In genomic region chr5:136874271-136874670, GRCm38 (mm10) we compare ENCODE assay signal across 28 mouse cellular contexts. TPM values are rescaled to one million over a fixed set of nuclear protein-coding genes. Genes with fewer than 3 reads are reported as not detected.
A peak's percentile ranks its signal among the peaks of the same experiment; 100 is the strongest.
DNase-seq lines count a peak whose midpoint lies in the region; ATAC-seq and TF ChIP-seq lines count a peak whose summit lies in the region.
"Had no signal": no experiment of that assay in that cellular context is flagged by ENCODE, and none has a peak within 500 bp of the region (broad histone marks: within the 10 kb centered on the region; RNA-seq: fewer than 3 reads in every experiment).

No protein-coding gene starts in this region.

- no peak overlapping the region for H3K4me2 ChIP-seq in kidney, embryonic 14.5 days (replicated peaks; ENCODE audit: low read depth, low read length)
- H3K4me2 ChIP-seq in limb, embryonic 15.5 days = no peak overlapping the region
- H3K4me2 ChIP-seq: forebrain, embryonic 12.5 days; hindbrain, embryonic 15.5 days; liver, embryonic 13.5 days; lung, embryonic 14.5 days; midbrain, embryonic 12.5 days; neural tube, embryonic 12.5 days had no signal

- no peak overlapping the region for H3K4me3 ChIP-seq in kidney, embryonic 14.5 days (ENCODE audit: low read length)
- H3K4me3 ChIP-seq in lung, adult 2 months (replicated peaks; ENCODE audit: extremely low read depth, low read depth, low read length) = no peak overlapping the region
- no peak overlapping the region for H3K4me3 ChIP-seq in limb, embryonic 15.5 days
- no peak overlapping the region for H3K4me3 ChIP-seq in gastrocnemius, adult 2 months
- H3K4me3 ChIP-seq: erythroblast, embryonic 14.5 days; forebrain, embryonic 12.5 days; hindbrain, embryonic 15.5 days; layer of hippocampus, adult 2 months; liver, embryonic 13.5 days; midbrain, embryonic 12.5 days; neural tube, embryonic 12.5 days had no signal

- intact Hi-C loops in gastrocnemius, adult 2 months (cut with DNase I) = no loop called here

- peaks cover 2% of the 10 kb centered on the region; the same call in 1 of the 2 replicates for H3K36me3 ChIP-seq in kidney, embryonic 14.5 days (ENCODE audit: control insufficient read depth, insufficient read depth, low read length)
- peaks cover 10% of the 10 kb centered on the region; the same call in 1 of the 2 replicates for H3K36me3 ChIP-seq in limb, embryonic 15.5 days
- H3K36me3 ChIP-seq: forebrain, embryonic 12.5 days; G1E; hindbrain, embryonic 15.5 days; liver, embryonic 13.5 days; midbrain, embryonic 12.5 days; neural tube, embryonic 12.5 days had no signal

- TF ChIP-seq CTCF in lung, adult 2 months (IDR thresholded peaks at IDR 0.05; ENCODE audit: insufficient read depth, low read length) = no peak
- no peak for TF ChIP-seq CTCF in gastrocnemius, adult 2 months (IDR thresholded peaks at IDR 0.05)

- peak; percentile 18 to 39 for DNase-seq in kidney, adult 8-10 months
- DNase-seq in lung, postnatal 14 days = peak; percentile 12
- DNase-seq in lung, adult 2 months = no peak
- peak; percentile 28 to 65 for DNase-seq in kidney, postnatal 36 days
- no peak for DNase-seq in left cerebral cortex, adult 18-20 months (ENCODE audit: low spot score in 2 of 2)
- DNase-seq in gastrocnemius, adult 2 months = no peak
- DNase-seq: adrenal gland, postnatal 36 days; cerebellum, adult 9-11 months; liver, embryonic 13.5 days; lung, embryonic 14.5 days; right cerebral cortex, postnatal 14 days; thymus, adult 2 months; thymus, postnatal 4 days had no signal

- TF ChIP-seq POLR2A in lung, adult 2 months (IDR thresholded peaks at IDR 0.05; ENCODE audit: borderline replicate concordance, extremely low read depth, low read depth, low read length) = no peak

- no peak for ATAC-seq in kidney, embryonic 14.5 days (ENCODE audit: low FRiP score, low TSS enrichment)
- no peak for ATAC-seq in limb, embryonic 15.5 days (ENCODE audit: insufficient number of reproducible peaks, low FRiP score, low TSS enrichment, low read depth)
- ATAC-seq: intestine, embryonic 16.5 days; Patski had no signal

- H3K27ac ChIP-seq in kidney, embryonic 14.5 days (ENCODE audit: low read depth, low read length) = no peak overlapping the region
- H3K27ac ChIP-seq in limb, embryonic 15.5 days = peak overlapping the region; percentile 50
- no peak overlapping the region for H3K27ac ChIP-seq in gastrocnemius, adult 2 months
- H3K27ac ChIP-seq: forebrain, embryonic 12.5 days; hindbrain, embryonic 15.5 days; layer of hippocampus, adult 2 months; liver, embryonic 13.5 days; midbrain, embryonic 12.5 days; neural tube, embryonic 12.5 days; stomach, postnatal 0 days had no signal

- 60% methylated on average over 10 of the region's 10 CpGs for WGBS in kidney, embryonic 14.5 days
- 59% methylated on average over 10 of the region's 10 CpGs for WGBS in lung, adult 2 months
- WGBS in limb, embryonic 15.5 days = 36% methylated on average over 10 of the region's 10 CpGs

- H3K9ac ChIP-seq in kidney, embryonic 14.5 days (ENCODE audit: low read depth, low read length) = no peak overlapping the region
- no peak overlapping the region for H3K9ac ChIP-seq in limb, embryonic 15.5 days
- H3K9ac ChIP-seq: forebrain, embryonic 12.5 days; hindbrain, embryonic 15.5 days; liver, embryonic 13.5 days; lung, embryonic 14.5 days; midbrain, embryonic 12.5 days; neural tube, embryonic 12.5 days had no signal

- H3K4me1 ChIP-seq in kidney, embryonic 14.5 days (ENCODE audit: control insufficient read depth, insufficient read depth, low read length) = peaks cover 9% of the 10 kb centered on the region; the same call in 1 of the 2 replicates
- no peaks in the 10 kb centered on the region for H3K4me1 ChIP-seq in lung, adult 2 months (ENCODE audit: control insufficient read depth, insufficient read depth, low read length)
- H3K4me1 ChIP-seq in limb, embryonic 15.5 days = peaks cover 20% of the 10 kb centered on the region
- H3K4me1 ChIP-seq: forebrain, embryonic 12.5 days; liver, embryonic 13.5 days; neural tube, embryonic 12.5 days had no signal

- H3K9me3 ChIP-seq in kidney, embryonic 14.5 days (ENCODE audit: control insufficient read depth, low read length) = no peaks in the 10 kb centered on the region
- no peaks in the 10 kb centered on the region for H3K9me3 ChIP-seq in limb, embryonic 15.5 days
- H3K9me3 ChIP-seq: forebrain, embryonic 12.5 days; G1E; hindbrain, embryonic 15.5 days; liver, embryonic 13.5 days; midbrain, embryonic 12.5 days; neural tube, embryonic 12.5 days had no signal

- no peaks in the 10 kb centered on the region for H3K27me3 ChIP-seq in kidney, embryonic 14.5 days (ENCODE audit: control insufficient read depth, insufficient read depth, low read length)
- H3K27me3 ChIP-seq in limb, embryonic 15.5 days = no peaks in the 10 kb centered on the region
- H3K27me3 ChIP-seq: forebrain, embryonic 12.5 days; hindbrain, embryonic 15.5 days; liver, embryonic 13.5 days; midbrain, embryonic 12.5 days; neural tube, embryonic 12.5 days; Patski had no signal

RNA-seq across cellular contexts. Expression of gene Col26a1, which starts 8.7 kb away (rescaled TPM):
- polyA plus RNA-seq in kidney, embryonic 14.5 days (2014; fragmentation: Nextera tagmentation; extraction: Ambion mirVana) = 37.5 and 44.0 TPM in 2 replicates
- 1.5 and 2.0 TPM in 2 replicates for polyA plus RNA-seq in lung, adult 2 months (2012; rRNA removed)
- polyA plus RNA-seq in limb, embryonic 15.5 days (2015; fragmentation: Nextera tagmentation; extraction: Ambion mirVana) = 112 and 115 TPM in 2 replicates
- 1 to 10 TPM; 7.3 to 8.8 TPM for total RNA-seq in left cerebral cortex, adult 18-20 months (2021)
- 1 to 10 TPM; 1.4 to 2.1 TPM for total RNA-seq in gastrocnemius, adult 2 months (2021)
- total RNA-seq: common myeloid progenitor, adult 5-6 weeks; hematopoietic stem cell, adult 5-6 weeks; megakaryocyte progenitor cell, adult 5-6 weeks had no signal
- polyA plus RNA-seq: G1E had no signal

RNA-seq across cellular contexts. Expression of gene Ift22, which starts 33.7 kb away (rescaled TPM):
- polyA plus RNA-seq in kidney, embryonic 14.5 days (2014; fragmentation: Nextera tagmentation; extraction: Ambion mirVana) = 85.0 and 86.7 TPM in 2 replicates
- polyA plus RNA-seq in lung, adult 2 months (2012; rRNA removed) = 10.8 and 13.4 TPM in 2 replicates
- polyA plus RNA-seq in limb, embryonic 15.5 days (2015; fragmentation: Nextera tagmentation; extraction: Ambion mirVana) = 56.2 and 60.5 TPM in 2 replicates
- total RNA-seq in left cerebral cortex, adult 18-20 months (2021) = 10 to 100 TPM; 97.1 to 99.0 TPM
- 1 to 10 TPM; 5.4 to 5.8 TPM for total RNA-seq in gastrocnemius, adult 2 months (2021)

Comparison
In these comparisons a context has a peak if more than half of its experiments do, and no peak if none do; other contexts are left out.
1. DNase-seq: peak in kidney, adult 8-10 months (2 of 2), lung, postnatal 14 days (single experiment) and kidney, postnatal 36 days (2 of 2); none in lung, adult 2 months (single experiment), left cerebral cortex, adult 18-20 months (0 of 2) and gastrocnemius, adult 2 months (single experiment).
2. RNA of gene Col26a1, which starts 8.7 kb away (polyA plus RNA-seq): 112 to 115 TPM in limb, embryonic 15.5 days and 37.5 to 44.0 TPM in kidney, embryonic 14.5 days; 1.5 to 2.0 TPM in lung, adult 2 months; every median in the first group is over 10 times any median in the second.